Mouse (Mus musculus): ENCODE measurements around the gene Nol10. TPM values are rescaled to one million over a fixed set of nuclear protein-coding genes. Genes with fewer than 3 reads are reported as not detected.

Nol10 gene
- polyA plus RNA-seq, 1 experiment from 2014 or later: 15.0 TPM

DNA sequence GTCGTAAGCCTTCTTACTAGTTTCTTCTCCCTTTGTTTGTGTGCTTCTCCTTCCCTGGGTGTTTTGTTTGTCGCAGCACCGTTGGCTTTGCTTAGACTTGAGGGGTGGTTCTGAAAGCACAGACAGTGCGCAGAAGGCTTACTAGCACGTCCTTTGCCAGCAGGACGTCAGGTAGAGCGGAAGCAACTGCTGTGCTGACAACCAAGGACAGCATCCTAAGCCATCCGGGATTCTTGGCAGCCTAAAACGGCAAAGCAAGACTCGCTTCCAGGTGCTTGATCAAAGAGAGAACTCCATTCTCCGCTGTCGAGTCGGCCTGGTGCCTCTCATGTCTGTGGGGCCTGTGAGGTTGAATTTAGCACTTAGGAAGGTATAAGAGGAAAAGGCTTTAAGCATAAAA is 44.9 kb downstream of the Nol10 start:
- ATAC-seq (replicated peaks; ENCODE audit: low FRiP score, low read depth) (no peak), DNase-seq (ENCODE audit: low spot score) (no peak)
- Histone ChIP-seq H3K27me3 (ENCODE audit: insufficient read depth, low read length) (no peaks in the 10 kb centered on the region), H3K36me3 (ENCODE audit: insufficient read depth, low read length) (peaks cover 5% of the 10 kb centered on the region; the same call in 1 of the 2 replicates), H3K4me2 (ENCODE audit: low read length) (no peak overlapping the region), H3K4me3 (replicated peaks; ENCODE audit: low read depth, low read length) (no peak overlapping the region), H3K4me1 (replicated peaks; ENCODE audit: insufficient read depth, low read length) (no peaks in the 10 kb centered on the region), H3K27ac (no peak overlapping the region), H3K9me3 (replicated peaks; ENCODE audit: low read length) (no peaks in the 10 kb centered on the region), H3K9ac (ENCODE audit: low read depth, low read length) (no peak overlapping the region)
- WGBS: 79% methylated on average over 13 of the region's 13 CpGs
- TF ChIP-seq CTCF (IDR thresholded peaks at IDR 0.05; ENCODE audit: low read depth): no peak

DNA sequence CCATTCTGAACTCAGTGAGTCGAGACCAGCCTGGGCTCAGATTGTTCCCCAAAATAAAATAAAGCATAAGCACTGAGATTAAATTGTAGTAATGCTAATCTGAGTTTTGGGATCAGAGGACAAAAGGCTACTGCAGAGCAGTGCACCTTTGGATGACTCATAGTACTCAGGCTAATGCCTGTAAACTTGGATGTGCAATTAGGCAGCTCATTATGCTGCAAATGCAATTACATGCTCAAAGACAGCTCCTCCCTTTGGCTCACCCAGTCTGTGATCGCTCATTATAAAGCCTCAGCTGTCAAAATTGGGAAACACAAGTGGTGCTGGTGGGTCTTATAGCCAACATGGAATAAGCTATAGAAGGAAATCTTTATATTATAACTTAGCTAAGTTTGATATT is 48.9 kb downstream of the Nol10 start:
- DNase-seq (ENCODE audit: low spot score): no peak
- no peak for ATAC-seq (replicated peaks; ENCODE audit: low FRiP score, low read depth)
- 68% methylated on average over 2 of the region's 2 CpGs for WGBS
- no peaks in the 10 kb centered on the region for H3K27me3 ChIP-seq (ENCODE audit: insufficient read depth, low read length)
- no peak for TF ChIP-seq CTCF (IDR thresholded peaks at IDR 0.05; ENCODE audit: low read depth)
- no peak overlapping the region for H3K4me3 ChIP-seq (replicated peaks; ENCODE audit: low read depth, low read length)
- H3K9me3 ChIP-seq (replicated peaks; ENCODE audit: low read length): no peaks in the 10 kb centered on the region
- peaks cover 5% of the 10 kb centered on the region; the same call in 1 of the 2 replicates for H3K36me3 ChIP-seq (ENCODE audit: insufficient read depth, low read length)
- no peak overlapping the region for H3K27ac ChIP-seq
- no peaks in the 10 kb centered on the region for H3K4me1 ChIP-seq (replicated peaks; ENCODE audit: insufficient read depth, low read length)
- no peak overlapping the region for H3K4me2 ChIP-seq (ENCODE audit: low read length)
- no peak overlapping the region for H3K9ac ChIP-seq (ENCODE audit: low read depth, low read length)

DNA sequence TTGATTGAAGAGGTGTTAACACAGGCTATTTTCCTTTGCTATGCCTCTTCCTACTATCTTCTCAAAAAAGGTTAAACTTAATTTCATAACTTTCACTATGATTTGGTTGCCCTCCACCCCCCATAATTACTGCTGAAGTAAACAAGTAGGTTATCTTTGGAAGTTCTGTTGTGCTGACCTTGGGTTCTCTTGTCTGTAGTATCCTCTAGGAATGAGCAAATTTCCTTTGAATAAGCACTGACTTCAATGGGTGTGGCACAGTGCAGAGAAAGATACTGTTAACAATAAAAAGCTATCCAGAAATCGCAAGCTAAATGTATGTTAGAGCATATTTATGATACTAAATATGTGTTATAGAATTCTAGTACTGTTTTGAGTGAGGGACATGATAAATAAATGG is 53.2 kb downstream of the Nol10 start:
- Histone ChIP-seq H3K27ac (no peak overlapping the region), H3K36me3 (ENCODE audit: insufficient read depth, low read length) (0 out of 2 replicates have a peak, but pooled peaks cover 8% of the 10 kb centered on the region), H3K4me2 (ENCODE audit: low read length) (no peak overlapping the region), H3K9ac (ENCODE audit: low read depth, low read length) (no peak overlapping the region), H3K4me3 (replicated peaks; ENCODE audit: low read depth, low read length) (no peak overlapping the region), H3K27me3 (ENCODE audit: insufficient read depth, low read length) (no peaks in the 10 kb centered on the region), H3K4me1 (replicated peaks; ENCODE audit: insufficient read depth, low read length) (no peaks in the 10 kb centered on the region), H3K9me3 (replicated peaks; ENCODE audit: low read length) (no peaks in the 10 kb centered on the region)
- WGBS: 91% methylated on average over 1 of the region's 1 CpGs
- DNase-seq (ENCODE audit: low spot score) (no peak), ATAC-seq (replicated peaks; ENCODE audit: low FRiP score, low read depth) (no peak)
- no peak for TF ChIP-seq CTCF (IDR thresholded peaks at IDR 0.05; ENCODE audit: low read depth)

DNA sequence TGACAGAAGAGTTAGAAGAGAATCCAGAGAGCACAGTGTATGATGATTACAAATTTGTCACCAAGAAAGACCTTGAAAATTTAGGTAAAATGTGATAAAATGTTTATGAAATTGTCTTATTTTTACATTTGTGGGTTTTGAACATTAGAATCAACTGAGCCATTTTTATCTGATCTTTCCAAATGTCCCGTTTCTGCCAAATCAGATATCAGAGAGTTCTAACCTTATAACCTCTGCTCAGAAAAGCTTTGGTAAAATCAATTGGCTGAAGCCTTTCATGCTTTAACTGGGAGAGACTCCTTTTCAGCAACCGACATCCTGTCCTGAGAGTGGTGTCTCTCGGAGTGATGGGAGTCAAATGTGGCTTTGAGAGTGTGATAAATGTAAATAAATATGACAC is 53.9 kb downstream of the Nol10 start:
- Histone ChIP-seq H3K4me1 (replicated peaks; ENCODE audit: insufficient read depth, low read length) (no peaks in the 10 kb centered on the region), H3K9me3 (replicated peaks; ENCODE audit: low read length) (no peaks in the 10 kb centered on the region), H3K9ac (ENCODE audit: low read depth, low read length) (no peak overlapping the region), H3K36me3 (ENCODE audit: insufficient read depth, low read length) (0 out of 2 replicates have a peak, but pooled peaks cover 8% of the 10 kb centered on the region), H3K27ac (no peak overlapping the region), H3K4me3 (replicated peaks; ENCODE audit: low read depth, low read length) (no peak overlapping the region), H3K27me3 (ENCODE audit: insufficient read depth, low read length) (no peaks in the 10 kb centered on the region), H3K4me2 (ENCODE audit: low read length) (no peak overlapping the region)
- no peak for TF ChIP-seq CTCF (IDR thresholded peaks at IDR 0.05; ENCODE audit: low read depth)
- ATAC-seq (replicated peaks; ENCODE audit: low FRiP score, low read depth) (no peak), DNase-seq (ENCODE audit: low spot score) (no peak)
- 76% methylated on average over 3 of the region's 3 CpGs for WGBS

DNA sequence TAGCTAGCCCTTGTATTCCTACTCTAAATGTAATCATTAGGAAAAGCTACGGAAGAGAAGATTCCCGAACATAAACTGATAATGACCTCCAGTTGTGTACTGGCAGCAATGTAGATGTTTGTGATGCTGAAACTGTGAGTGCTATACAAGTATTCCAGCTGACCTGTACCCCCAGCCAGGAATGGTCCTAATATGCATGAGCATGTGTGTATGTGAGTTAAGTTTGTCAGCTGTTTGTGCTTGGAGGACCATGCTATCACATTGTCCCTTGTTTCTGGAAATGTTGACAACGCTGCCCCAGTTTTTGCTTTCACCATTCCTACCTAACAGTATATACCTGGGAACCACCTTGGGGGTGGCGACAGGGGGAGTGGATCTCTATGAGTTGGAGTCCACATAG is 55.7 kb downstream of the Nol10 start:
- no peak for TF ChIP-seq CTCF (IDR thresholded peaks at IDR 0.05; ENCODE audit: low read depth)
- Histone ChIP-seq H3K4me2 (ENCODE audit: low read length) (no peak overlapping the region), H3K9ac (ENCODE audit: low read depth, low read length) (no peak overlapping the region), H3K4me3 (replicated peaks; ENCODE audit: low read depth, low read length) (no peak overlapping the region), H3K36me3 (ENCODE audit: insufficient read depth, low read length) (peaks cover 21% of the 10 kb centered on the region; the same call in 1 of the 2 replicates), H3K9me3 (replicated peaks; ENCODE audit: low read length) (no peaks in the 10 kb centered on the region), H3K27ac (no peak overlapping the region), H3K27me3 (ENCODE audit: insufficient read depth, low read length) (no peaks in the 10 kb centered on the region), H3K4me1 (replicated peaks; ENCODE audit: insufficient read depth, low read length) (no peaks in the 10 kb centered on the region)
- DNase-seq (ENCODE audit: low spot score) (no peak), ATAC-seq (replicated peaks; ENCODE audit: low FRiP score, low read depth) (no peak)
- whole genome bisulfite sequencing: over 99% methylated on average over 4 of the region's 4 CpGs

DNA sequence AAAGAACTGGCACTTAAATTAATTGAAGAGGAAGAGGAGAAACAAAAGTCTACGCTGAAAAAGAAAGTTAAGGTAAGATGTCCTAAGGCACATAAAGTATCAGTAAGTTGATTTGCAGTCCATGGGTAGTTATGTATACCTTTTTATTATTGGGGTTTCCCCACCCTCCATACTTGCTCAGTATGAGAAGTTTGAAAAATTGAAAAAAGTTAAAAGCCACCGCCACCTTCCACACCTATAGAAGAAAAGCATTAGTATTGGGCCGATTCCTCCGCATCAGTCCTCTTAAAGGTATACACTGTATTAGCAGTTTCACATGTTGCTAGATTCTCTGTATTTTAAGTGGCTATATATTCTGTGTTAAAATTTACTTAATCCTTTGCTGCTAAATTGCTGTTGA is 58.6 kb downstream of the Nol10 start:
- 92% methylated on average over 4 of the region's 4 CpGs for WGBS
- no peak for DNase-seq (ENCODE audit: low spot score)
- no peaks in the 10 kb centered on the region for H3K27me3 ChIP-seq (ENCODE audit: insufficient read depth, low read length)
- H3K4me3 ChIP-seq (replicated peaks; ENCODE audit: low read depth, low read length): no peak overlapping the region
- TF ChIP-seq CTCF (IDR thresholded peaks at IDR 0.05; ENCODE audit: low read depth): no peak
- no peaks in the 10 kb centered on the region for H3K4me1 ChIP-seq (replicated peaks; ENCODE audit: insufficient read depth, low read length)
- H3K9ac ChIP-seq (ENCODE audit: low read depth, low read length): no peak overlapping the region
- H3K27ac ChIP-seq: no peak overlapping the region
- no peak for ATAC-seq (replicated peaks; ENCODE audit: low FRiP score, low read depth)
- no peak overlapping the region for H3K4me2 ChIP-seq (ENCODE audit: low read length)
- peaks cover 33% of the 10 kb centered on the region; the same call in 1 of the 2 replicates for H3K36me3 ChIP-seq (ENCODE audit: insufficient read depth, low read length)
- no peaks in the 10 kb centered on the region for H3K9me3 ChIP-seq (replicated peaks; ENCODE audit: low read length)

DNA sequence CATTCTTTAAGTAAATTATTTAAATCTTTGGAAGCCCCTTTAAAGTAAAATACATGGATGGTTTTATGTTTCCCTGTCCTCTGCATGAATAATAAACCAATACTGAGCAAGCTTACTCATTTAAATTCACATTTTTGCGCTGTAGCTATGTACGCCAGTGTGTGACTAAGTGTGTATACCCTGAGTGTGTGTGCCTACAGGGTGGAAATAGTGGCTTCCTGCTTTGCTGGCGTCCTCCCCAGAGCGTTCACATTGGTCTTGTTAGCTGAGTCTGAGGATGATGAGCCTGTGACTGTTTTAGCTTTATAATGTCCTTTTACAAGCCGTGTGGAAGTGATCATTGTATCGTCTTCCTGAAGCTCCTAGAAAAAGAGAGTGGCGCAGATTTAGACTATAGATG is 60.1 kb downstream of the Nol10 start:
- Histone ChIP-seq H3K36me3 (ENCODE audit: insufficient read depth, low read length) (peaks cover 30% of the 10 kb centered on the region; the same call in 1 of the 2 replicates), H3K4me1 (replicated peaks; ENCODE audit: insufficient read depth, low read length) (no peaks in the 10 kb centered on the region), H3K4me2 (ENCODE audit: low read length) (no peak overlapping the region), H3K27me3 (ENCODE audit: insufficient read depth, low read length) (no peaks in the 10 kb centered on the region), H3K4me3 (replicated peaks; ENCODE audit: low read depth, low read length) (no peak overlapping the region), H3K9me3 (replicated peaks; ENCODE audit: low read length) (no peaks in the 10 kb centered on the region), H3K27ac (no peak overlapping the region), H3K9ac (ENCODE audit: low read depth, low read length) (no peak overlapping the region)
- ATAC-seq (replicated peaks; ENCODE audit: low FRiP score, low read depth) (no peak), DNase-seq (ENCODE audit: low spot score) (no peak)
- WGBS: 89% methylated on average over 7 of the region's 7 CpGs
- no peak for TF ChIP-seq CTCF (IDR thresholded peaks at IDR 0.05; ENCODE audit: low read depth)

Data from kidney, postnatal 0 days (tissue).